Mouse (Mus musculus) mouse trophoblast stem cell (cell line): Measurements from ENCODE around the gene Ptprd.

Experiments
- in situ Hi-C, 2 experiments: fragments of 300-500 bp; cut with MseI, MboI; formaldehyde crosslinking; loops; 2 replicates in 1 of 2; 3 replicates in 1 of 2; pipeline ENCODE4 v1.15.1; 2025

Ptprd gene

GRCm38 (mm10) chr4:76405862-76406454 is 1805.8 kb downstream of the Ptprd start:
- in situ Hi-C loops: no loop called here

GRCm38 (mm10) chr4:76403219-76403618 is 1808.5 kb downstream of the Ptprd start:
- in situ Hi-C loops: no loop called here

- in situ Hi-C loops: no loop called here
Measured at GRCm38 (mm10) chr4:76387887-76388286, 1823.9 kb downstream of the Ptprd start.

- in situ Hi-C loops: no loop called here
Measured at GRCm38 (mm10) chr4:76386978-76387824, 1824.6 kb downstream of the Ptprd start.

GRCm38 (mm10) chr4:76385818-76386217 is 1825.9 kb downstream of the Ptprd start:
- in situ Hi-C loops: no loop called here

- in situ Hi-C loops: no loop called here
Measured at GRCm38 (mm10) chr4:76380312-76380917, 1831.3 kb downstream of the Ptprd start.

- in situ Hi-C loops: no loop called here
Measured at GRCm38 (mm10) chr4:76370041-76370880, 1841.5 kb downstream of the Ptprd start.

GRCm38 (mm10) chr4:76369101-76369500 is 1842.7 kb downstream of the Ptprd start:
- in situ Hi-C loops: no loop called here

- in situ Hi-C loops: no loop called here
Measured at GRCm38 (mm10) chr4:76368291-76368690, 1843.5 kb downstream of the Ptprd start.

- in situ Hi-C loops: no loop called here
Measured at GRCm38 (mm10) chr4:76367285-76367684, 1844.5 kb downstream of the Ptprd start.

- in situ Hi-C loops: no loop called here
Measured at GRCm38 (mm10) chr4:76365871-76366270, 1845.9 kb downstream of the Ptprd start.

GRCm38 (mm10) chr4:76361546-76361945 is 1850.2 kb downstream of the Ptprd start:
- in situ Hi-C loops: no loop called here

GRCm38 (mm10) chr4:76354167-76354566 is 1857.6 kb downstream of the Ptprd start:
- in situ Hi-C loops: no loop called here

- in situ Hi-C loops: no loop called here
Measured at GRCm38 (mm10) chr4:76352468-76352867, 1859.3 kb downstream of the Ptprd start.

- in situ Hi-C loops: no loop called here
Measured at GRCm38 (mm10) chr4:76351201-76351979, 1860.4 kb downstream of the Ptprd start.

- in situ Hi-C loops: no loop called here
Measured at GRCm38 (mm10) chr4:76350241-76350962, 1861.4 kb downstream of the Ptprd start.

- in situ Hi-C loops: no loop called here
Measured at GRCm38 (mm10) chr4:76344059-76344458, 1867.7 kb downstream of the Ptprd start.

- in situ Hi-C loops: no loop called here
Measured at GRCm38 (mm10) chr4:76337926-76338325, 1873.8 kb downstream of the Ptprd start.

GRCm38 (mm10) chr4:76327346-76327745 is 1884.4 kb downstream of the Ptprd start:
- in situ Hi-C loops: no loop called here

- in situ Hi-C loops: no loop called here
Measured at GRCm38 (mm10) chr4:76325646-76326045, 1886.1 kb downstream of the Ptprd start.
